Mouse (Mus musculus) bone marrow macrophage, adult 2 months (primary cell): Measurements from ENCODE around the gene Gaa.

Experiments
- CTCF ChIP-seq: IDR thresholded peaks from 2 replicates; pipeline ENCODE4 v1.5.1; 2012; ENCODE audit warnings: low read depth, mild to moderate bottlenecking, low read length, moderate library complexity
- POLR2A ChIP-seq: IDR thresholded peaks from 2 replicates; pipeline ENCODE4 v1.6.1; 2012; ENCODE audit warnings: mild to moderate bottlenecking, low read depth, low read length, borderline replicate concordance

DNA sequence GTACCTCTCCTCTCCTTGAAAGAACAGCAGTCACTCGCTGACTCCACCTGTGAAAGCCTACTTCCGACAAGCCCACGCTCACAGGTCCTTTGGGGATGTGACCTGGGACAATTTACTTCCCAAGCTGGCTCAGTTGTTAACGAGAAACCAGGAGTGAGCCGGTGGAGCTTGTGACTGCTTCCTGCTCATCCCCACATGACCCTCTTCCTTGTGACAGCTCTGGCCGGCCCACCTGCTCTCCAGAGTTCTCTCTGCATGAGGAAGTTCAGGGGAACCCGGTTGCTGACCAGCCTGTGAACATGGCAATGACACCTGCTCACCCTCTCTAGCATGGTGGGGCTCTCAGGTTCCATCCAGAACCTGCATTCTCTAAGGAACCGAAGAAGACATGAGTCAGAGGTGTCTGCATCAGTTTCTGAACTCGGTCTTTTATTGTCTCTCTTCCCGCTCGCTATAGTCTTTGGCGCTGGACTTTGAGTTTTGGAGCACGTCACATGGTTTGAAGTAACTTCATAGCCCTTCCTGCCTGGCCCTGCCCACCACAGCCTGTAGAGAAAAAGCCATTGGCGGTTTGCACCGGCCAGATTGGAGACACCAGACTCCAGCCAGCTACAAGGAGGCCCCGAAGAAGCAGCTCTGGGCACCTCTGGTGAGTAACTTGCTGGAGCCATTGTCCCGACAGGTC, 46.7 kb downstream of the Gaa start:
- TF ChIP-seq POLR2A = no peak
- no peak for TF ChIP-seq CTCF
